Mouse (Mus musculus) 3T3-L1 (cell line): ENCODE measurements around the gene Bhlhe23.

Experiments used
- DNase-seq: peaks from one replicate; pipeline ENCODE4 v3.0.0-alpha.2; 2015; ENCODE audit warnings: low read depth, low spot score

The Bhlhe23 gene

GRCm38 (mm10) chr2:180725856-180726629 lies 50.7 kb downstream of the Bhlhe23 start:
- no peak for DNase-seq

- DNase-seq: no peak
Measured at GRCm38 (mm10) chr2:180725414-180725778, 51.3 kb downstream of the Bhlhe23 start.

- no peak for DNase-seq
Measured at GRCm38 (mm10) chr2:180724585-180725413, 51.9 kb downstream of the Bhlhe23 start, which contains the start of gene Slc17a9. Gene Slc17a9 (plus strand): TSS chr2:180725263.
